Mouse (Mus musculus) kidney, postnatal 36 days (tissue): Measurements from ENCODE around the gene Btbd9.

Source experiments
- DNase-seq, 2 experiments: peaks; one replicate each; pipeline ENCODE4 v3.0.0; 2021 to 2022; ENCODE audit warnings: mixed read lengths in 2 of 2

The Btbd9 gene

GRCm38 (mm10) chr17:30378221-30379010, 197.9 kb downstream of the Btbd9 start:
- no peak for DNase-seq

GRCm38 (mm10) chr17:30377754-30378153, 198.5 kb downstream of the Btbd9 start:
- DNase-seq: no peak

GRCm38 (mm10) chr17:30375107-30375506, 201.2 kb downstream of the Btbd9 start:
- no peak for DNase-seq

- DNase-seq: no peak
Measured at GRCm38 (mm10) chr17:30368559-30368958, 207.7 kb downstream of the Btbd9 start.

DNA sequence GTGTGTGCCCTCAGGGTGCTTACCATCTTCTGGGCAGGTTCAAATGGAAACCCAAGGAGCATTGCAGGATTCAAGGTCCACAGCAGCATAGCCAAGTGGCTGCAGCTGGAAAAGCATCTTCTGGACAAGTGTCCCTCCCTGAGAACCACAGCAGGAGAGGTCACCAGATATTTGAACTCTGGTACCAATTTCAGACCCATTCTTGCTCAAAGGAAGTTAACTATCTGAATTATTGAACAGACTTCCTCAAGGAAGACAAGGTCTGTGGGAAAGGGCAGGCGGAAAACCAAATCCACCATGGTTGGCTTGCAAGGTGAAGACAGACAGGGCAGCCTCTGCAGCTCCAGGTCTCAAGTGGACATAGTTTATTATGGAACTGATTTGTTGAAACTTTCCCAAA, 211.6 kb downstream of the Btbd9 start:
- DNase-seq: no peak

DNA sequence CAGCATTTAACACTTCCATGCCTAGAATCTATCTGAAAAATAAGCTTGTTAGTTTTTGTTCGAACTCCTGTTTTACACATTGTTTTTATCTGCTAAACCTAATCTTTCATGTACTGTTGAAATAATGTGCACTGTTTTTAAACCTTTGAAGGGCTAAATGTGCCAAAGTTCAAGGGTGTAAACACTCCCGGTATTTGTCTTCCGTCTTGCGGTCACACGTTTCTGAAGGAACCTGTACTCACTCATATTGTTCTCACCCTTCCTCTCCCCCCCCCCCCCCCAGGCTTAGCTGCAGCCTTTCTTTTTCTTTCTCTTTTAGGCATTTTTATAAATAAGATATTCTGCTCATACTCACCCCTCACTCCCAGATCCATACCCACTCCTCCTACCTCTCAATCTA, 212.9 kb downstream of the Btbd9 start:
- no peak for DNase-seq

DNA sequence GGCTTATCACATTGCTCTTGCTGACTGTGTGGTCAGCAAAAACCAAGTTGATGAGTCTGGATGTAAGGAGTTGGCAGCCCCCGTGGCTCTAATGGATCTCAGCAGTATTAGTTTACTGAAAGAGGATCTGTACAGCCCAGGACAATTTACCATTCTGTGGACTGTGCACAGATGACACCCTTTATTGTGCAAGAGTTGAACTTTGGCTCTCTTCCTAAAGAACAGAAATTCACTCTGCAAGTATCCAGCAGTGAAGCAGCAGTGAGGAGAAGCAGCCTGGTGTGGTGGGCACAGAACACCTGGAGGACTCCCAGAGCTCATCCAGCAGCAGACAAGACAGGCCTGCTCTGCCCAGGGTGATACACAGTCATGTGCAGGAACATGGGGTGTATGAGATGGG, 215.6 kb downstream of the Btbd9 start:
- DNase-seq: peak in 1 of 2 experiments; percentile 28

DNA sequence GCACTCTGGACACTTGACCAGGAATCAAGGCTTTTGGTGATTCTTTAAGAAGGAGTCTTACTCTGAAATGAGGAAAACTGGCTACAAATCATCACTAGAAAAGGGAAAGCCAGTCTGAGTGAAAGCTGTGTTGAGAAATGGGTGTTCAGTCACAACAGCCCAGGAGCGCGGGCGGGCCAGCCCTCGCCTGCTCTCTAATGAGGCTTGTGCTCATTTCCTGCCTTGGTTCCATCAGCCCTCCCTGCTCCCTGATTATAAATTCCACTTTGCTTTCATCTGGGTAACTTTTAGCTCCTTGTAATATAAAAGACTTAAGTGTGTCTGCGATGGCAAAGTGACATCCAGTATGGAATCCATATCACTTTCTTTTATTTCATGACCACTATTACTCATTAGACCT, 216.9 kb downstream of the Btbd9 start:
- peak in 1 of 2 experiments; percentile 22 for DNase-seq

DNA sequence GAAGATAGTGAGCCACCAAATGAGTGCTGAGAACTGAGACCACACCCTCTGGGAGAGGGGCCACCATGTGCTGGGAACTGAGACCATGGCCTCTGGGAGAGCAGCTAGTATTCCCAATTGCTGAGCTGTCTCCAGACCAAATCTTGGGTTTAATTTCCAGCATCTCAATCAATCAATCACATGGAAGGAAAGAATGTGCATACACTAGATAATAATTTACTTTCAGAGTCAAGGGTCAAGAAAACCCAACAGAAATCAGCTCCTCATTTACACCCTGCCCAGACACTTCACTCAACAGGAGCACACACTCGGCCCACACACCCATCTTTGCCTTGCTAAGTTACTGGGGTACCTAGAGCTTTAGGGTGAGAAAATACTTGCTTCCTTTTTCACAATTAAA, 220.9 kb downstream of the Btbd9 start:
- peak in 1 of 2 experiments; percentile 29 for DNase-seq

DNA sequence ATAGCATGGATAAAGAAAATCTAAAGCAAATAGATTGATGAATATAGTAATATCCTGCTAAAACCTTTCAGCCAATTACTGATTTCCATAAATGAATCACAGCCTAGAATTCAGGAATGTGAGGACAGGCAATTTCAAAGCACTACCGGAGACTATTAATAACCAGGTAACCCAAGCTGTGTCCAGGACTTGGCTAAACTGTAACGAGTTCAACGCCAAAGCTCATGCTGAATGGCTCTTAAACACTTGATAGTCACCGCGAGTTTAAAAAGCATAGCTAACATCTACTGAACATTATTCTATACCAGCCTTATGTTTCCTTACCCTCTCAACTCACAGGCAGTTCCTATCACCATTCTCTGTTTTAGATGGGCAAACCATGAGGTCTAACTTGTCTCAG, 221.9 kb downstream of the Btbd9 start:
- peak; percentile 21 to 52 for DNase-seq

DNA sequence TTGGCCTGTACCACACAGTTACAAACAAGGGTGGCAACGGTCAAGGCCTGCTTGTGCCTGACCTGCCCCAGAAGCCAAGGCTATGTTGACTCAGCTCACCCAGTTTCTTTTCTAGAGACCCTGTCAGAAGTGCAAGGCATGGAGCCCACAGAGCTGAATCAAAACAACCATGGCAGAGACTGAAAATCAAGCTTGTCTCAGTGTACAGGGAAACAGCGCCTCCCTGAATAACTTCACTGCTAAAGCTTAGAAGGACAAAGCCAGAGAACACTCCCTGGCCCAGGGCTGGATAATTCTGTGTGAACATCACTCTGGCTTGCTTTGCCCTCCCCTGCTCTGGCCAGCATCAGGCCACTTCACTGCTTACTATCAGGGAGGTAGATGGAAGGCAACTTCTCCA, 228.3 kb downstream of the Btbd9 start:
- DNase-seq: no peak

- no peak for DNase-seq
Measured at GRCm38 (mm10) chr17:30347101-30347613, 229.1 kb downstream of the Btbd9 start.

DNA sequence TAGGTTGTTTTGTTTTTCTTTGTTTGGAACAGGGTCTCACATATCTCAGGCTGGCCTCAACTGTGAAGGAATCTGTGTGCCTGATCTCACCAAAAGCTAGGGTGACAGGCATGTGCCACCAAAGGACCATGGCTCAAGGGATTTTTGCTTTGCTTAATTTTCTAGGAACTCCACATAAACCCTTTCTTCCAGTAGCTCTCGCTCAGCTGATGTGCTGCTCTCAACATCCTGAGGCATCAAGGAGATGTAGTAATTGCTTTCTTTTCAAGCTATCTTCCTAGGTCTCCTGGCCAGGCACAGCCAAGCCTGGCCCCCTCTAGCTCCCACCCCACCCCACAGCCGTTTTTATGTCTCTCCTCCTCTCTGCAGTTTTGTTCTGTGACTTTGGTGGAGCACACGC, 231.3 kb downstream of the Btbd9 start:
- DNase-seq: no peak

GRCm38 (mm10) chr17:30343701-30344473, 232.4 kb downstream of the Btbd9 start:
- no peak for DNase-seq

GRCm38 (mm10) chr17:30341556-30341955, 234.7 kb downstream of the Btbd9 start:
- no peak for DNase-seq

- no peak for DNase-seq
Measured at GRCm38 (mm10) chr17:30340495-30341126, 235.7 kb downstream of the Btbd9 start.

DNA sequence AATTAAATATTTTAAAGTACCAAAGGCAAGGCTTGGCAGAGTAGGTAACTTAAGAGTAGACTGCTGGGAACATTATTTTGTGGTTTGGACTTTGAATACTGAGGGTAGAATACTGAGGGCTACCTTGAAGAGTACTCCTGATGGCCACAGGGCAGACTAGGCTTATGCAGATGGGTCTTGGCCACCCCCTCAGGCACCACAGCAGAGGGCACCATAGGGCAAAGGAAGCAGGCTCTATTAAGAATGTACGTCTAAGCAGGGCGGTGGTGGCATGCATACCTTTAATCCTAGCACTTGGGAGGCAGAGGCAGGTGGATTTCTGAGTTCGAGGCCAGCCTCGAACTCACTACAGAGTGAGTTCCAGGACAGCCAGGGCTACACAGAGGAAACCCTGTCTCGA, 237.0 kb downstream of the Btbd9 start:
- peak; percentile 20 to 34 for DNase-seq

- no peak for DNase-seq
Measured at GRCm38 (mm10) chr17:30336816-30337215, 239.5 kb downstream of the Btbd9 start.

GRCm38 (mm10) chr17:30336280-30336679, 240.0 kb downstream of the Btbd9 start:
- no peak for DNase-seq

DNA sequence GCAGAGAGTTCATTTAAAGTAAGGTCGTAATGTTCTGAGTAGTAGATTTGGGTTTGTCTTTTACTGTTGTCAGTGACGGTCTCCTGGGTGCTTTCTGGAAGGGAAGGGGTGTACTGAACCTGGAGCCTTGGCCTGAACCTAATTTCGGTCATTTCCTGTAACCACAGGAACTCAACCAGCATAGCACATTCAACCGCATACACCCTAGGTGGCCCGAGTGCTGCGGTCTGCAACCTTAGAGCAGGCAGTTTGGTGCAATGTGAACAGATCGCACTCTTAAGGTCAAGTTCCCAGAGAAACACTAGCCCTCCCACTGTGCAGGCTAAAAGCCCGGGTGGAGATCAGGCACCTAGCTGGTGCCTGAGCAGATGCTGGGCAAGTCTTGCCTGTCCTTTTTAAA, 240.5 kb downstream of the Btbd9 start:
- no peak for DNase-seq

- DNase-seq: no peak
Measured at GRCm38 (mm10) chr17:30334257-30334656, 242.0 kb downstream of the Btbd9 start.

- DNase-seq: no peak
Measured at GRCm38 (mm10) chr17:30333136-30333535, 243.2 kb downstream of the Btbd9 start.

- no peak for DNase-seq
Measured at GRCm38 (mm10) chr17:30331380-30331779, 244.9 kb downstream of the Btbd9 start.
